Mouse (Mus musculus) ovary, adult 18-20 months (tissue): ENCODE results near the gene Fbxl17.

Source experiments
- DNase-seq: peaks from one replicate; pipeline ENCODE4 v3.0.0; 2022; ENCODE audit warnings: low spot score, mixed read lengths

Fbxl17 gene

GRCm38 (mm10) chr17:63459712-63460495 lies 39.9 kb downstream of the Fbxl17 start:
- no peak for DNase-seq

GRCm38 (mm10) chr17:63458052-63458451 lies 41.8 kb downstream of the Fbxl17 start:
- no peak for DNase-seq

GRCm38 (mm10) chr17:63451311-63452006 lies 48.4 kb downstream of the Fbxl17 start:
- no peak for DNase-seq

- no peak for DNase-seq
These were observed 52.1 kb downstream of the Fbxl17 start for GRCm38 (mm10) chr17:63447691-63448090.

GRCm38 (mm10) chr17:63446971-63447679 lies 52.7 kb downstream of the Fbxl17 start:
- no peak for DNase-seq

GRCm38 (mm10) chr17:63445212-63445611 lies 54.6 kb downstream of the Fbxl17 start:
- no peak for DNase-seq

GRCm38 (mm10) chr17:63437424-63437823 lies 62.4 kb downstream of the Fbxl17 start:
- DNase-seq: no peak

- no peak for DNase-seq
These were observed 65.7 kb downstream of the Fbxl17 start for GRCm38 (mm10) chr17:63434081-63434480.

GRCm38 (mm10) chr17:63431650-63432049 lies 68.2 kb downstream of the Fbxl17 start:
- DNase-seq: no peak

GRCm38 (mm10) chr17:63430395-63431075 lies 69.3 kb downstream of the Fbxl17 start:
- no peak for DNase-seq

- no peak for DNase-seq
These were observed 76.0 kb downstream of the Fbxl17 start for GRCm38 (mm10) chr17:63423851-63424250.

GRCm38 (mm10) chr17:63422685-63423084 lies 77.1 kb downstream of the Fbxl17 start:
- no peak for DNase-seq

- no peak for DNase-seq
These were observed 78.0 kb downstream of the Fbxl17 start for GRCm38 (mm10) chr17:63421864-63422263.

GRCm38 (mm10) chr17:63419503-63419902 lies 80.3 kb downstream of the Fbxl17 start:
- no peak for DNase-seq

GRCm38 (mm10) chr17:63413973-63414580 lies 85.7 kb downstream of the Fbxl17 start:
- no peak for DNase-seq

GRCm38 (mm10) chr17:63411564-63411963 lies 88.3 kb downstream of the Fbxl17 start:
- DNase-seq: no peak

- no peak for DNase-seq
These were observed 89.7 kb downstream of the Fbxl17 start for GRCm38 (mm10) chr17:63410101-63410500.

GRCm38 (mm10) chr17:63405955-63406354 lies 93.9 kb downstream of the Fbxl17 start:
- no peak for DNase-seq

GRCm38 (mm10) chr17:63405471-63405870 lies 94.3 kb downstream of the Fbxl17 start:
- DNase-seq: no peak

- DNase-seq: no peak
These were observed 94.8 kb downstream of the Fbxl17 start for GRCm38 (mm10) chr17:63404968-63405367.

- no peak for DNase-seq
These were observed 95.9 kb downstream of the Fbxl17 start for GRCm38 (mm10) chr17:63403801-63404415.
